Mouse (Mus musculus) intestine, embryonic 14.5 days (tissue): ENCODE measurements around the gene Col6a4. TPM values are rescaled to one million over a fixed set of nuclear protein-coding genes. Genes with fewer than 3 reads are reported as not detected.
A peak's percentile ranks its signal among the peaks of the same experiment; 100 is the strongest.

ENCODE experiments used
- ATAC-seq: fragments of 200-750 bp; cut with Nextera tagmentation; replicated peaks from 2 replicates; pipeline ENCODE4 v1.8.0; 2017; ENCODE audit warnings: low read depth, moderate number of reproducible peaks, moderate TSS enrichment, moderate library complexity; ENCODE audit not compliant: low FRiP score, low TSS enrichment
- DNase-seq: peaks from one replicate; pipeline ENCODE4 v3.0.0-alpha.2; 2018; ENCODE audit warnings: low spot score
- H3K27ac ChIP-seq: fragments of 300-500 bp; sonication (generic); 2 replicates; pipeline ENCODE4 v1.5.1; 2014; ENCODE audit warnings: low read depth, mild to moderate bottlenecking, control low read depth
- H3K27me3 ChIP-seq: fragments of 300-500 bp; sonication (generic); replicated peaks from 2 replicates; pipeline ENCODE4 v1.6.1; 2014; ENCODE audit warnings: low read length, control low read depth; ENCODE audit not compliant: control insufficient read depth, insufficient read depth
- H3K36me3 ChIP-seq: fragments of 300-500 bp; sonication (generic); 2 replicates; pipeline ENCODE4 v1.6.1; 2014; ENCODE audit warnings: low read length, control low read depth; ENCODE audit not compliant: control insufficient read depth, insufficient read depth
- H3K4me1 ChIP-seq: fragments of 300-500 bp; sonication (generic); replicated peaks from 2 replicates; pipeline ENCODE4 v1.6.1; 2014; ENCODE audit warnings: low read length, control low read depth, mixed read lengths; ENCODE audit not compliant: control insufficient read depth, insufficient read depth
- H3K4me2 ChIP-seq: fragments of 300-500 bp; sonication (generic); 2 replicates; pipeline ENCODE4 v1.6.1; 2014; ENCODE audit warnings: low read length
- H3K4me3 ChIP-seq: fragments of 300-500 bp; sonication (generic); 2 replicates; pipeline ENCODE4 v1.5.1; 2014; ENCODE audit warnings: low read depth, low read length, control low read depth, mixed read lengths
- H3K9ac ChIP-seq: fragments of 300-500 bp; sonication (generic); 2 replicates; pipeline ENCODE4 v1.6.1; 2014; ENCODE audit warnings: mild to moderate bottlenecking, low read length
- H3K9me3 ChIP-seq: fragments of 300-500 bp; sonication (generic); 2 replicates; pipeline ENCODE4 v1.6.1; 2016; ENCODE audit warnings: low read length, control low read depth; ENCODE audit not compliant: control insufficient read depth
- WGBS: fragments of 180-500 bp; shearing (Covaris S2); extraction: QIAGEN DNeasy Blood & Tissue Kit; methylation state at CpG from one replicate; pipeline ENCODE4 v1.1.7; 2014; 5-methylcytosine and 5-hydroxymethylcytosine counted together
- polyA plus RNA-seq: library from polyadenylated mRNA; unstranded; fragments of >200 nt; fragmentation: Nextera tagmentation; extraction: Ambion mirVana; gene quantifications from 2 replicates; pipeline ENCODE4 v1.2.1, GENCODE M21; 2014

Gene Col6a4
- polyA plus RNA-seq, 1 experiment from 2014 or later: 64.5 TPM

DNA sequence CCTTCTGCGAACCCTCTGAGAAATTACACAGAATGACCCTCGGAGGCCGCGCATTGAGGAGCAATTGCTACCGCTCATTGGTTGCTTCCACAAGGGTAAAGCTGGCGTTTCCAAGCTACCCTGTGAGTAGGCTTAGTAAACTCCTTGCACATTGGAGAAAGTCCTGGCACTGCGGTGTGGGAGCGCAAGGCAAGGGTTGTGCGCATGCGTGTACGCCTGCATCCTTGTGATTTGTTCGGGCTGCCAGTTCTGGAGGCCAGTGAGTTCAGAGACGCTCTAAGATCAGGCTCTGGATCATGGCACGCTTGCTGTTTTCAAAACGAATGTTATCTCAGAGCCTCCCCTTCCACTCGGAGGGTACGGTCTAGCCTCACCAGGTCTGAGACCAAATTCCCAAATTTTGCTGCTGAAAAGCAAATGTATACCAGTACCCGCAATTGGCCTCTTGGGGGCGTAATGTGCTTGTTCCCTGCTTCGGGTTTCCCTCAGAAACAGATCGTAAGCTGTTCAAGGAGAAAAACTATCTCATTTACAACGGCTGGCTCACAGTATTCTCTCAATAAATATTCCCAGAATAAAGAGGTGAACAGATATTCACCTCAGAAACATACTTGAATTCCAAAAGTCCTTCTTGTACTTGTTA, 2.9 kb upstream of the Col6a4 start:
- H3K27me3 ChIP-seq: no peaks in the 10 kb centered on the region
- H3K9me3 ChIP-seq: no peaks in the 10 kb centered on the region
- no peaks in the 10 kb centered on the region for H3K4me1 ChIP-seq
- DNase-seq (no peak), ATAC-seq (no peak)
- H3K9ac ChIP-seq: no peak overlapping the region
- H3K4me2 ChIP-seq: no peak overlapping the region
- 72% methylated on average over 22 of the region's 22 CpGs for WGBS
- no peak overlapping the region for H3K27ac ChIP-seq
- no peaks in the 10 kb centered on the region for H3K36me3 ChIP-seq
- H3K4me3 ChIP-seq: no peak overlapping the region

DNA sequence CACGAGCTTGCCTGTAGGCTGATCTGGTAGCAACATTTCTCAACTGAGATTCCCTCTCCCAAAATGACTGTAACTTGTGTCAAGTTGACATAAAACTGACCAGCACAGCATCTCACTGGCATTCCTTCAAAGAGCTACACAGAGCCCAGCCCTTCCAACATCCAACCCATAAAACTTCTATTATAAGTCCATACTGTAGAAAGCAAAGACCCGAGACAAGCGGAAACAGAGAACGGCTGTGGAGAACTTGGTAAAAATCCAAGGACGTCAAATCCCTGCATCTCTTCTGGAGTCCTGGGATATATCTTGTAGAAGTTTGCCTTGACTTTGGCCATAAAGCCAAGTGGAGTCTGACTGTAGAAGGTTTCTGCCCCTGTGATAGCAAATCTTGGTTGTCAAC, 15.1 kb downstream of the Col6a4 start:
- no peaks in the 10 kb centered on the region for H3K9me3 ChIP-seq
- no peak overlapping the region for H3K9ac ChIP-seq
- no peak overlapping the region for H3K27ac ChIP-seq
- H3K4me3 ChIP-seq: no peak overlapping the region
- no peaks in the 10 kb centered on the region; the same call in 1 of the 2 replicates for H3K4me1 ChIP-seq
- no peak overlapping the region for H3K4me2 ChIP-seq
- H3K36me3 ChIP-seq: no peaks in the 10 kb centered on the region
- H3K27me3 ChIP-seq: no peaks in the 10 kb centered on the region
- ATAC-seq: no peak
- DNase-seq: no peak
- WGBS: 78% methylated on average over 5 of the region's 5 CpGs

DNA sequence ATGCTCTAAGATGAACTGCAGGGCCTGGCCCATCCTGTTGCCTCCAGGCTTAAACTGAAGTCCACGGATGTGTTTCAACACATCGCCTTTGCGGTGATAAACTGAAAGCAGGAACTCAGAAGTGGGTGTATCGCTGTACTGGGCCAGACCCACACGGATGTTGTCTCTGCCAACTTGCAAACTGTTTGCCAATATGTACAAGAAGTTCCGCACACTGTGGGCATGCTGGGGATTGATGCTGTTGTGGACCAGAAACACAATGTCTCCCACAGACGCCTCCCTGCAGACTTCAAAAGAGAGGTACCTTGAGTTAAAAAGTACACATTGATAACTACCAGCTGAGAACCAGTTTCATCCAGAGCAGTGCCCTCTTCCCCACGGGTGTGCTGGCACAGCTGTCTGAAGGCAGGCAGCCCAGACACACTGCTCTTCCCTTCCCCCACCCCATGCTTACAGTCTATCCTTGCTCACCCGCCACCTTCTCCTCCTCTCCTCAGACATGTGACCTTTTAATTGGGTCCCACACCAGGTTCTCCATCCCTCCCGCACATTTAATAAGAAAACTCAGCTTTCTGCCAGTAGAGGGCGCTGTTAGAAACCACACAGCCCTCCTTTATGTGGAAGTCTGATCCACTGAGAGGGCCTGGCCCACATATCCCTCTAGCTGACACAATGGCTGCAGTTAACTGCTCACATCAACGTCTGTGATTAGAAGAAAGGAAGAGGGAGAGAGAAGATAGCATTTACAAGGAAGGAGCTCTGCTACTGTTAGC, 16.1 kb downstream of the Col6a4 start:
- no peak for DNase-seq
- Histone ChIP-seq H3K9ac (no peak overlapping the region), H3K36me3 (no peaks in the 10 kb centered on the region), H3K4me1 (no peaks in the 10 kb centered on the region; the same call in 1 of the 2 replicates), H3K4me3 (no peak overlapping the region), H3K27me3 (no peaks in the 10 kb centered on the region), H3K27ac (no peak overlapping the region), H3K9me3 (no peaks in the 10 kb centered on the region), H3K4me2 (no peak overlapping the region)
- 58% methylated on average over 12 of the region's 12 CpGs for WGBS
- ATAC-seq: no peak

DNA sequence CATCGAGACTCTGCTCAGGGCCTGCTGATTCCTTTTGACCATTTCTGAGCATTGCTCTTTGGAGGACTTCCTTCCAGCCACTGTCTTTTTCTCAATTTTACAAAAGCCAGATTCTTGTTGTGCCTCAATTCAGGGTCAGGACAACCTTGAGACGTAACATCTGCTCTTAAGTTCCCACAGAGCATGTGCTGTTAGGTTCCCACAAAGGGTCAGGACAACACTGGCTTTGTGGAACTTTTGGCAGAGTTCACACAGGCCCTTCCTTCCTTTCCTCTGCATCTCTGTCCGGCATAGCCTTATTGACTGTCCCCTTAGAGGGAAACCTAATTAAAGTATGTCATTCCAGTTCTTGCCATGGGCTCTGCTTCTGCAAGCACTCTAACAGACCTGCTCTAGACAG, 18.6 kb downstream of the Col6a4 start:
- Histone ChIP-seq H3K27ac (0 out of 2 replicates have a peak overlapping the region, but pooled peaks have one; percentile 22), H3K4me1 (no peaks in the 10 kb centered on the region; the same call in 1 of the 2 replicates), H3K27me3 (no peaks in the 10 kb centered on the region), H3K36me3 (no peaks in the 10 kb centered on the region), H3K9me3 (no peaks in the 10 kb centered on the region), H3K4me2 (no peak overlapping the region), H3K9ac (no peak overlapping the region), H3K4me3 (no peak overlapping the region)
- DNase-seq (no peak), ATAC-seq (no peak)
- 46% methylated on average over 3 of the region's 3 CpGs for WGBS

DNA sequence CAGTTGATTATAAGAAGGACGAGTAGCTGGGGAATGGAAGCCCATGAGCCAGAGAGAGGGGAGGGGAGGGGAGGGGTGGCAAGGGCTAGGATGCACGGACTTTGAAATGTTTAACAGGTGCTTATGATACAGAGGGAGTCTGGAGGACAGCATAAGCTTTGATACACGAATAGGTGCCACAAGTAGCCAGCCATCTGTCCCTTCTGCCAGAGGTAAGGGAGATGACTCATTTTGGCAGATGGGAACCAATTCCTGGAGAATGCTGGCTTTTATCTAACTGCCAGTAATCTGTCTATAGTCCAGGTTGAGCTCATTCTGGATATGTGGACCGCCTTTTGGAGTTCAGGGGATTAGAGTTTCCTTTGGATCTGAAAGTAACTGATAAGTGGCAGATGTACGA, 20.3 kb downstream of the Col6a4 start:
- no peak for DNase-seq
- no peak for ATAC-seq
- H3K9ac ChIP-seq: no peak overlapping the region
- H3K4me2 ChIP-seq: no peak overlapping the region
- H3K9me3 ChIP-seq: no peaks in the 10 kb centered on the region
- no peaks in the 10 kb centered on the region for H3K36me3 ChIP-seq
- no peak overlapping the region for H3K4me3 ChIP-seq
- H3K27ac ChIP-seq: no peak overlapping the region
- 63% methylated on average over 5 of the region's 5 CpGs for WGBS
- H3K27me3 ChIP-seq: no peaks in the 10 kb centered on the region
- no peaks in the 10 kb centered on the region; the same call in 1 of the 2 replicates for H3K4me1 ChIP-seq

DNA sequence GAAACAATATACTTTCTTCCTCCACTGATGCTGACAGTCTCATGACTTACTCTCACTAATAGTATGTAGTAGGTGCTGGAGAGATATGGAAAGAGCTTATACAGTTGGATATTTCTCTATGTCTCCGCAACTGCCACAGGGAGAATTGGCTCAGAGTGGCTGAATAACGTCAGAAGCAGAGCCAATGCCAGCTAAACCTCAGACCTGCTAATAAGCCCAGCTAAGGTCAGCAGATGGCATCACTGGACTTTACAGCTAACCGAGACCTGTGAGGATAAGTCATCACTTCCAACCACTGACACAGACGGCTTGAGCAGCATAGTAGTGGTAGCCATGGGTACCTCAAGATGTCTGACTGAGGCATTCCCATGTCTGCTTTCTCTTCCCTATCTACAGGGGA, 22.6 kb downstream of the Col6a4 start:
- no peaks in the 10 kb centered on the region for H3K9me3 ChIP-seq
- no peak overlapping the region for H3K4me2 ChIP-seq
- WGBS: 78% methylated on average over 4 of the region's 4 CpGs
- DNase-seq (no peak), ATAC-seq (no peak)
- H3K4me3 ChIP-seq: no peak overlapping the region
- no peak overlapping the region for H3K9ac ChIP-seq
- H3K27ac ChIP-seq: no peak overlapping the region
- no peaks in the 10 kb centered on the region for H3K27me3 ChIP-seq
- no peaks in the 10 kb centered on the region; the same call in 1 of the 2 replicates for H3K4me1 ChIP-seq
- H3K36me3 ChIP-seq: no peaks in the 10 kb centered on the region

DNA sequence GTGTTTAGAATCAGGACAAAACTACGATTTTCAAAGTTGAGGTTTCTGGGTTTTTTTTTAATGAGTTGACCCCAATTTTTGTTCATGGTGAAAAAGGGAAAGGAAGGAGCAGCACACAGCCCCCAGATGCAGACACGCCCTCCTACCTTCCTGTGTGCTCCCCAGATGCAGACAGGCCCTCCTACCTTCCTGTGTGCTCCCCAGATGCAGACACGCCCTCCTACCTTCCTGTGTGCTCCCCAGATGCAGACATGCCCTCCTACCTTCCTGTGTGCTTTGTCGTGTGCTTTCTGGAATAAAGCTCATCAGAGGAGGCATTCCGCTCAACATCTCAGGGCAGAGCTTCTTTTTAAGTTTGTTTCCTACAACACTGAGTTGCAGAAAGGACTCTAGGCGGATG, 24.9 kb downstream of the Col6a4 start:
- Histone ChIP-seq H3K27ac (no peak overlapping the region), H3K4me1 (no peaks in the 10 kb centered on the region), H3K9ac (no peak overlapping the region), H3K27me3 (no peaks in the 10 kb centered on the region), H3K36me3 (no peaks in the 10 kb centered on the region), H3K4me2 (no peak overlapping the region), H3K4me3 (no peak overlapping the region), H3K9me3 (no peaks in the 10 kb centered on the region)
- DNase-seq (no peak), ATAC-seq (no peak)
- WGBS: 75% methylated on average over 6 of the region's 6 CpGs

DNA sequence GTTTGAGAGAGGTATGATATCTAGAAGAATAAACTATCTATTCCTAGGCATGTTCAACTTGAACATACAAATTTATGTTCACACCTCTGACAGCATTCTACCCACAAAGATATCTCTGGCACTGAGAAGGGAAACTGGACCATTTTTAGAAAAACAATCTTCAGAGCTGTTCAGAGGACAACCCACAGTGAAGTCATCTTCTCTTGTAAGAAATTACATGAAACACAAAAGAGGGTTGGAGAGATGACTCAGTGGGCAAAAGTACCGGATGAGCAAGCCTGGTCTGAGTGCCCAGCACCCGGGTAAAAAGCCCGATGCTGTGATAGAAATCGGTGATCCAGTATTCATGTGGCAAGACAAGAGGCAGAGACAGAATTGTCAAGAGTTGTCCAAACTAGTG, 43.1 kb downstream of the Col6a4 start:
- no peaks in the 10 kb centered on the region for H3K4me1 ChIP-seq
- H3K9ac ChIP-seq: no peak overlapping the region
- no peak overlapping the region for H3K27ac ChIP-seq
- no peak overlapping the region for H3K4me2 ChIP-seq
- 86% methylated on average over 4 of the region's 4 CpGs for WGBS
- H3K36me3 ChIP-seq: no peaks in the 10 kb centered on the region
- no peak overlapping the region for H3K4me3 ChIP-seq
- ATAC-seq (no peak), DNase-seq (no peak)
- H3K27me3 ChIP-seq: no peaks in the 10 kb centered on the region
- H3K9me3 ChIP-seq: no peaks in the 10 kb centered on the region
